Mouse (Mus musculus) midbrain, embryonic 13.5 days (tissue): Measurements from ENCODE around the gene Arhgef17. TPM values are rescaled to one million over a fixed set of nuclear protein-coding genes. Genes with fewer than 3 reads are reported as not detected.

Experiments
- ATAC-seq: fragments of 200-750 bp; cut with Nextera tagmentation; 2 replicates; pipeline ENCODE4 v1.8.0; 2017; ENCODE audit warnings: mild to moderate bottlenecking, moderate TSS enrichment, moderate library complexity
- H3K27ac ChIP-seq: fragments of 300-500 bp; sonication (generic); 2 replicates; pipeline ENCODE4 v1.5.1; 2015; ENCODE audit warnings: inconsistent platforms, mild to moderate bottlenecking, moderate library complexity
- H3K27me3 ChIP-seq: fragments of 300-500 bp; sonication (generic); 2 replicates; pipeline ENCODE4 v1.6.1; 2015; ENCODE audit warnings: mild to moderate bottlenecking, inconsistent platforms
- H3K36me3 ChIP-seq: fragments of 300-500 bp; sonication (generic); 2 replicates; pipeline ENCODE4 v1.6.1; 2015; ENCODE audit warnings: mild to moderate bottlenecking, inconsistent platforms
- H3K4me1 ChIP-seq: fragments of 300-500 bp; sonication (generic); replicated peaks from 2 replicates; pipeline ENCODE4 v1.6.1; 2015; ENCODE audit warnings: inconsistent platforms
- H3K4me2 ChIP-seq: fragments of 300-500 bp; sonication (generic); replicated peaks from 2 replicates; pipeline ENCODE4 v1.6.1; 2015; ENCODE audit warnings: moderate library complexity, mild to moderate bottlenecking, inconsistent platforms
- H3K4me3 ChIP-seq: fragments of 300-500 bp; sonication (generic); replicated peaks from 2 replicates; pipeline ENCODE4 v1.5.1; 2015; ENCODE audit warnings: mild to moderate bottlenecking, inconsistent platforms
- H3K9ac ChIP-seq: fragments of 300-500 bp; sonication (generic); replicated peaks from 2 replicates; pipeline ENCODE4 v1.6.1; 2015; ENCODE audit warnings: mild to moderate bottlenecking, inconsistent platforms
- H3K9me3 ChIP-seq: fragments of 300-500 bp; sonication (generic); 2 replicates; pipeline ENCODE4 v1.6.1; 2016; ENCODE audit warnings: mild to moderate bottlenecking, inconsistent platforms
- WGBS: fragments of 180-500 bp; shearing (Covaris S2); methylation state at CpG from one replicate; pipeline ENCODE4 v1.1.7; 2015; 5-methylcytosine and 5-hydroxymethylcytosine counted together
- polyA plus RNA-seq: library from polyadenylated mRNA; unstranded; fragments of >200 nt; fragmentation: Nextera tagmentation; extraction: Ambion mirVana; gene quantifications from 2 replicates; pipeline ENCODE4 v1.2.1, GENCODE M21; 2015

The Arhgef17 gene
- polyA plus RNA-seq, 1 experiment from 2014 or later: 5.9 TPM

DNA sequence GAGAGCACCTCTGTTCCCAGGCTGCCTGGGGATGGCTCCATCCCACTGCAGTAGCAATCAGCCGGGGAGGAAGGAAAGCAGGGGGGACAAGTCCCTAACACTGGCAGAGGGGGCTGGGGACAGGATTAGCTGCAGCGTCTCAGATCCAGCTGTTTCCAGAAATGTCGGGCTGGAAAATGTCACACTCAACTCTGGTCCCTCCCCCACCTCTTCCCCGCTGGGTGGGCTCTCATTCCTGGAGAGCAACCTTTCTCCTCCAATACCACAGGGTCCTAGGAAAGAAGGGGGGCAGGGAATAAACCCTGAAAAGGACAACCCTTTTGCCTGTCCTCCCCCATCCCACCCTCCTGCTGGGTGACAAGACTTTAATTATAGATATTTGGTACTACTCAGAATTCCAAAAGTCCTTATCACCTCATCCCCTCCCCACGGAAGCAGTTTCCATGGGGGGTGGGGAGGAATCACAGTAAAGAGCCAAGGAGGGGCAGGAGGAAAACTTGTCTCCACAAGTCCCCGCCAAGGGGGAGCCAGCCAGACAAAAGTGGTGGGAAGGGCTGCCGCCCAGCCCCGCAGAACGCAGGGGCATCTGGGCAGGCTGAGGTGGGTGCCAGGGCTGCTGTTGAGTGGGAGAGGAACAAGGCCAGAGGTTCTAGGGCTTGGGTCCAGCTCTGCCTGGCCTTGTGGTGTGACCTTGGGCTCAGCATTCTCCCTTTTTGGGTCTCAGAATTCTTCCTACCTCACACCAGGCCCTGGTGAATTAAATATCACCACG, 7.0 kb downstream of the Arhgef17 start:
- Histone ChIP-seq H3K9me3 (no peaks in the 10 kb centered on the region), H3K27me3 (peaks cover 17% of the 10 kb centered on the region), H3K36me3 (no peaks in the 10 kb centered on the region), H3K4me1 (peaks cover 62% of the 10 kb centered on the region), H3K27ac (no peak overlapping the region), H3K9ac (no peak overlapping the region), H3K4me3 (no peak overlapping the region; the same call in 1 of the 2 replicates), H3K4me2 (peak overlapping the region; percentile 18)
- WGBS: 25% methylated on average over 10 of the region's 10 CpGs
- ATAC-seq: no peak

DNA sequence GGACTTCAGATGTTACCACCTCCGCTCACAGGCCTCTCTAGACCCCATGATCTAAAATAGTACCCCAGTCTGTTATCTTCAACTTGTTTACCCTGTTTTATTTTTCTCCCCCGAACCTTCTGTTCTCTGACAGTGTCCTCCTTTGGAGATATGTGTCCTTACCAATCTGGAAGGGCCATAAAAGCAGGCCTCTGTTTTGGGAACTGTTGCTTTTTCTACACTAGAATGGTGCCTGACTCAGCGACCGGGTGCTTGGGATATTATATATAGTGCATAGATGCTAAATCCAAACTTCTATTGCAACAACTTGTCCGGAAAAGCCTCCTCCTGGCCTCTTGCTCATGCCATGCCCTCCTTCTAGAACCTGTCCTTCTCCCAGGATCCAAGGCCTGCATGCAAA, 7.7 kb downstream of the Arhgef17 start:
- WGBS: 88% methylated on average over 5 of the region's 5 CpGs

DNA sequence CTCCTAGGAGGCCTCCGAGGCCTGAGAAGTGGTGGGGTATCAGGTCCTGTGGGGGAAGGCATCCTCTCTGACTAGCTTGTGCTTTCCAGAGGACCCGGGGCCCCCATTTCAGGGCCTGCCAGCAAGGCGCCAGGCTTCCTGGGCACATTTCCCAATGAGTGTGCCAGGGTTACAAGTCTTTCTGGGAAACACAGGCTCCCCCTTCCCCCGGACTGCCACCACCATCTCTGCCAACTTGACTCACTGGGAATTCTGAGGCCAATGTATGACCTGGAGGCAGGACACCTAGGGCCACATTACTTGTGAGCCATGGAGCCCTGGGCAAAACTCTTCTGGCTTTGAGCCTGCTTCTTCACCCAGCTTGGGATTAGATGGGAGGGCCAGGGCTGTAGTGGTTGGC, 9.0 kb downstream of the Arhgef17 start:
- H3K9me3 ChIP-seq: no peaks in the 10 kb centered on the region
- H3K4me1 ChIP-seq: peaks cover 61% of the 10 kb centered on the region
- 86% methylated on average over 4 of the region's 4 CpGs for WGBS
- H3K4me2 ChIP-seq: no peak overlapping the region
- H3K4me3 ChIP-seq: no peak overlapping the region
- H3K36me3 ChIP-seq: no peaks in the 10 kb centered on the region
- no peaks in the 10 kb centered on the region for H3K27me3 ChIP-seq
- no peak for ATAC-seq
- no peak overlapping the region for H3K9ac ChIP-seq
- H3K27ac ChIP-seq: no peak overlapping the region

More for the DNA sequence above, 7.7 kb downstream of the Arhgef17 start:
- Histone ChIP-seq H3K4me3 (no peak overlapping the region), H3K4me1 (peaks cover 64% of the 10 kb centered on the region), H3K4me2 (peak overlapping the region; percentile 18; the same call in 1 of the 2 replicates), H3K36me3 (no peaks in the 10 kb centered on the region), H3K9me3 (no peaks in the 10 kb centered on the region), H3K9ac (no peak overlapping the region), H3K27me3 (peaks cover 11% of the 10 kb centered on the region), H3K27ac (no peak overlapping the region)
- ATAC-seq: no peak

DNA sequence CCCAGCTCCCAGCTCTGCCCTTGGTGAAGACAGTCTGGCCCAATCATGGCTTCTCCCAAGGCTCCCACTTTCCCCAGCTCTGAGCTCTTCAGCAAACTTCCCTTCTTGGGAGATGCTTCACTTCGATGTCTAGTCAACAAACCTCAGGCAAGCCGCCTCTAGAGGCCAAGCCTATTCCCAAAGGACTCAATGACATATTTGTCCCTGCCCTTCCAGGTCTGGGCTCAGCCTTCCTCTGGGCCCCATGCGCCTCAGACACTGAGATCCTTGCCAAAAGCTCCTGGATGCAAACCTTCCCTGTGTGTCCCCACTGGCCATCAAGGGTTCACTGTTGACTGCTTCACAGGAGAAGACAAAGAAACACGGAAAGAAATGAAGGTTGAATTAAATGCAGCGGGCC, 10.6 kb downstream of the Arhgef17 start:
- Histone ChIP-seq H3K27me3 (no peaks in the 10 kb centered on the region), H3K9me3 (no peaks in the 10 kb centered on the region), H3K9ac (no peak overlapping the region), H3K4me2 (no peak overlapping the region), H3K36me3 (no peaks in the 10 kb centered on the region), H3K27ac (no peak overlapping the region), H3K4me3 (no peak overlapping the region), H3K4me1 (peaks cover 49% of the 10 kb centered on the region)
- ATAC-seq: no peak
- 92% methylated on average over 5 of the region's 5 CpGs for WGBS

DNA sequence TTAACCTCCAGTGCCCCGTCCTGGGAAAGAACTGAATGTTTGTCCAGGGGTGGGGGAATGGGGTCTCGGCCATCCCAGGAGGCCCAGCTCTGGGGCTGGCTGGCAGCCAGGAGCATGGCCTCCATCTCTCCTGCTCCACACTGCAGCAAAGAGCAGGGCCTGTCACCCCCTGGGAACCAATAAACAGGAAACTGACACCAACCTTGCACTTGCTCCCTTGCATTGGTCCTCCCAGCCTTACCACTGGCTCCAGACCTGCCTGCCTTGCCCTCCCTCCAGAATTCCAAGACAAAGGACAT, 12.1 kb downstream of the Arhgef17 start:
- no peaks in the 10 kb centered on the region for H3K9me3 ChIP-seq
- no peak overlapping the region for H3K27ac ChIP-seq
- H3K4me1 ChIP-seq: peaks cover 33% of the 10 kb centered on the region
- no peaks in the 10 kb centered on the region for H3K36me3 ChIP-seq
- H3K4me3 ChIP-seq: no peak overlapping the region
- ATAC-seq: no peak
- WGBS: 21% methylated on average over 2 of the region's 2 CpGs
- no peak overlapping the region for H3K4me2 ChIP-seq
- no peaks in the 10 kb centered on the region for H3K27me3 ChIP-seq
- H3K9ac ChIP-seq: no peak overlapping the region

DNA sequence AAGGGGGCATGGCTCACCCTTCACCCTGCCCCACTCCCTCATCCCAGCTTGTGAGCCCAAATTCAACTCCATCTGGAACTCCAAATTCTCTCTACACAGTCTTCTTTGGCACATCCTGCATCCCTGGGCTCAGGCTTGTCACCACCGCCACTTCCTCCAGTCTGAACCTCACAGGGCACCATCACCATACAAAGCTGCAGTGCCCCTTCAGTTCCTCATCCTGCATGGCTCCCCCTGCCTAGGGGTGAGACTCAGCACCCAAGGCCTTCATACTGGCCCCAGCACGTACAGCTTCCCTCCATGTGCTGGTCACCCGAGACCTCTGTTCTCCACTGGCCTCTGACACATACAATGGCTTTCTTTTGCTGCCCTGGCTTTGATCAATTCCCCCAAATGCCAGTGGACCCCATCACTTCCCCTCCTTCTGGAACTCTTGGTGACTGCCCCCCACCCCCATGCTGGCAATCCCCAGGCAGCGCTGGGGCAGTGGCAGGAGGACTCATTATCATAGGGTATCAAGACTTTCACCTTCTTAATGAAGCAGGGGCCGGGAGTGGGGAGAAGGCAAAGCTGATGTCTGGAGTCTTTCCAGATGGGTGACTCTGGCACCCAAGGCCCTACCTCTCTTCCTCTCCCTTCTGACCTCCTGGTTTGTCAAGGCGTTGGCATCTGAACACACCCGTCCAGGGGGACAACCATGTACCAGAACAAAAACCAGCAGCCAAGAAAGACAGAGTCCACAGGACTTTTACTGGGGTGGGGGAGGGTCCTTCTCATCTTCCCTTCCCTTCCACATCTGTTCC, 12.7 kb downstream of the Arhgef17 start:
- WGBS: 59% methylated on average over 7 of the region's 7 CpGs
- H3K4me2 ChIP-seq: no peak overlapping the region
- ATAC-seq: no peak
- H3K4me3 ChIP-seq: no peak overlapping the region
- no peak overlapping the region for H3K9ac ChIP-seq
- H3K36me3 ChIP-seq: no peaks in the 10 kb centered on the region
- H3K4me1 ChIP-seq: peaks cover 28% of the 10 kb centered on the region
- H3K27ac ChIP-seq: no peak overlapping the region
- no peaks in the 10 kb centered on the region for H3K9me3 ChIP-seq
- no peaks in the 10 kb centered on the region for H3K27me3 ChIP-seq

DNA sequence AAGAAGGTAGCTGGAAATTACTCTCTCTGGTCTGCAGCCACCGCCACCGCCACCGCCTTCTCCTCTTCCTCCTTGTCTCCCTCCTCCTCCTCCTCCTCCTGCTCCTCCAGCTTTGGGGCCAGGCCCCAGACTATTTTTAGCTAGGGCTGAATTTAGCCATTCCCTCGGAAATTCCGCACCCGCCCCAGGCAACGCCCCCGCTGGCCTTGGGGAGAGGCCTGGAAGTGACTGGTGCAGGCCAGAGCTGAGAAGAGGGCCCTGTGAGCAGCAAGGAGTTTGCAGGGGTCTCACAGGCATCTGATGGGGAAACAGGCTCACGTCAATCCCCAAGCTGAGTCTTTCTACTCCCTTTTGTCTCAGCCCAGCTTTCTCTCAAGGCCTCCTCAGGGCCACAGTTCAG, 13.7 kb downstream of the Arhgef17 start:
- no peak overlapping the region for H3K4me3 ChIP-seq
- H3K4me1 ChIP-seq: peaks cover 26% of the 10 kb centered on the region
- 72% methylated on average over 9 of the region's 9 CpGs for WGBS
- H3K27me3 ChIP-seq: no peaks in the 10 kb centered on the region
- ATAC-seq: no peak
- H3K27ac ChIP-seq: no peak overlapping the region
- H3K9ac ChIP-seq: 0 out of 2 replicates have a peak overlapping the region, but pooled peaks have one; percentile 14
- H3K36me3 ChIP-seq: no peaks in the 10 kb centered on the region
- no peak overlapping the region for H3K4me2 ChIP-seq
- no peaks in the 10 kb centered on the region for H3K9me3 ChIP-seq

DNA sequence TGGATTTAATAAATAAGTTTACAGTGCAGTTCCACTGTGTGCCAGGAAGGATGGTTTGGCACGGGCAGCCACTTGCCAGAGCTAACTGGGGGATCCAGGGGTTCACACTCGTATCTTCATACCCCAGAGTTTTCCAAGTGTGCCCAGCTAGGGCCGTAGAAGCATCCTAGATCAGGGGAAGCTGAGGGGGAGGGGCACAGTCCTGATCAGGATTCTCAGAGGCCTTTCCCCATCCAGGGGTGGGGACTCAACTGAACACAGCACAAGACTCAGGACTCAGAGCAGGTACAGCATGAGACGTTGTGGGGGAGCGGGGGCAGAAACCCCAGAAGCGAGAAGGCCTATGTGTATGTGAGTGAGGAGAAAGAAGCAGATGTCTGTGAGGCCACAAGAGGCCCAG, 14.2 kb downstream of the Arhgef17 start:
- no peaks in the 10 kb centered on the region for H3K36me3 ChIP-seq
- peaks cover 26% of the 10 kb centered on the region for H3K4me1 ChIP-seq
- H3K4me2 ChIP-seq: no peak overlapping the region
- H3K27me3 ChIP-seq: no peaks in the 10 kb centered on the region
- H3K9me3 ChIP-seq: no peaks in the 10 kb centered on the region
- 0 out of 2 replicates have a peak overlapping the region, but pooled peaks have one; percentile 14 for H3K9ac ChIP-seq
- no peak overlapping the region for H3K27ac ChIP-seq
- ATAC-seq: no peak
- no peak overlapping the region for H3K4me3 ChIP-seq
- WGBS: 83% methylated on average over 6 of the region's 6 CpGs

DNA sequence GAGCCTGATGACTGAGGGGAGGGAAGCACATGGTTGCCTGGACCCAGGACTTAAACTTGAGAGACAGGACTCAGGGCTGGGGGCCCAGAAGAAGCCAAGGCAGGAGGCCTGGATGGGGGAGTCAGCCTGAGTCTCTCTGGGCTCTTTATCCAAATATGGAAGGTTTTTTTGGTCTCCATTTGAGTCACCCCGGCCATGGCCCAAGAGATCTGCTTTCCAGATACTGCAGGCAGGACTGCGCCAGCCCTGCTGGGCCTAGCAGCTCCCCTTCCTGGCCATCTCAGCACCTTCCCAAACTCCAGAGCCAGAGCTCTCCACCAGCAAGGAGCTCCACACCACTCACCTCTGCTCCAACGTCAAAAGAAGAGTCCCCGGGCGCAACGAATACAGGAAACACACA, 15.4 kb downstream of the Arhgef17 start:
- H3K4me2 ChIP-seq: no peak overlapping the region
- H3K27me3 ChIP-seq: no peaks in the 10 kb centered on the region
- H3K4me3 ChIP-seq: no peak overlapping the region
- no peak for ATAC-seq
- no peak overlapping the region for H3K27ac ChIP-seq
- H3K4me1 ChIP-seq: peaks cover 33% of the 10 kb centered on the region
- H3K9me3 ChIP-seq: no peaks in the 10 kb centered on the region
- H3K36me3 ChIP-seq: no peaks in the 10 kb centered on the region
- 94% methylated on average over 6 of the region's 6 CpGs for WGBS
- H3K9ac ChIP-seq: no peak overlapping the region; the same call in 1 of the 2 replicates

DNA sequence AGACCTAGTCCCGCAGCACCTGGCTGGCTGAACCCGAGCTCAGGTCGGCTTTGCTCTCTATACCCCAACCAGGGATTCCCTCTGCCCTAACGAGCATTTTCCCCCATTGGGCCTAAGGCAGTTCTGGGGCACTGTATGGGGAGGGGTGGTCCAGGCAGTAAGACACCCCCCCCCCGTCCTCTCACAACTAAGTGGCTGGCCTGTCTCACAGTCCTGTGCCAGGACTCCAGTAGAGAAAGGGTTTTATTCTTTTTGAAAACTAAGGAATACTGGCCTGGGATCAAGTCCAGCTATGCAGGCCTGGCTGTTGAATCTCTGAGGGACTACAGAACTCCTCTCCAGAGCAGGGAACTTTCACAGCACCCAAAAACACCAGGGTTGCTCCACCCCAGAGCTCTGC, 16.7 kb downstream of the Arhgef17 start:
- no peak overlapping the region for H3K4me2 ChIP-seq
- no peak overlapping the region for H3K9ac ChIP-seq
- no peak overlapping the region for H3K27ac ChIP-seq
- H3K27me3 ChIP-seq: no peaks in the 10 kb centered on the region
- 79% methylated on average over 5 of the region's 5 CpGs for WGBS
- ATAC-seq: no peak
- H3K4me3 ChIP-seq: no peak overlapping the region
- peaks cover 42% of the 10 kb centered on the region for H3K4me1 ChIP-seq
- no peaks in the 10 kb centered on the region for H3K36me3 ChIP-seq
- no peaks in the 10 kb centered on the region for H3K9me3 ChIP-seq

DNA sequence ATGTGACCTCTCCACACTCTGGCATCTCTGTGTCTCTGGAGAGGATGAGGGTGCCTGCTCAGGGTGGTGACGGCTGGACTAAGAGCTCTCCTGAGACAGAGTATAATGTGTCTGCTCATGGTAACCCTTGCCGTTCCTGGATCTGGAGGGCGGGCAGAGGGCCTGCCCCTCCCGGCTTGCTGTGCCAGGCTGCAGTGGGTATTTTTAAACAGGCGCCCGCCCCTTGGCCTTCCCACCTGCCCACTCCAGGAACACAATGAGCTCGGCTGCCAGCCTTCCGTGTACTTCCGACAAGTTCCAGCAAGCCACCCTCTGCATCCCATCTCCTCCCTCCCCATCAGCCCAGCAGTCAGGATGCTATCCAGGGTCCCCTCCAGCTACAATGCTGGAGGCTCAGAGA, 20.1 kb downstream of the Arhgef17 start:
- ATAC-seq: no peak
- Histone ChIP-seq H3K4me3 (no peak overlapping the region), H3K36me3 (no peaks in the 10 kb centered on the region), H3K9ac (peak overlapping the region; percentile 36; the same call in 1 of the 2 replicates), H3K27me3 (no peaks in the 10 kb centered on the region), H3K9me3 (no peaks in the 10 kb centered on the region), H3K4me1 (peaks cover 24% of the 10 kb centered on the region), H3K4me2 (no peak overlapping the region), H3K27ac (0 out of 2 replicates have a peak overlapping the region, but pooled peaks have one; percentile 42)
- WGBS: 44% methylated on average over 9 of the region's 9 CpGs

DNA sequence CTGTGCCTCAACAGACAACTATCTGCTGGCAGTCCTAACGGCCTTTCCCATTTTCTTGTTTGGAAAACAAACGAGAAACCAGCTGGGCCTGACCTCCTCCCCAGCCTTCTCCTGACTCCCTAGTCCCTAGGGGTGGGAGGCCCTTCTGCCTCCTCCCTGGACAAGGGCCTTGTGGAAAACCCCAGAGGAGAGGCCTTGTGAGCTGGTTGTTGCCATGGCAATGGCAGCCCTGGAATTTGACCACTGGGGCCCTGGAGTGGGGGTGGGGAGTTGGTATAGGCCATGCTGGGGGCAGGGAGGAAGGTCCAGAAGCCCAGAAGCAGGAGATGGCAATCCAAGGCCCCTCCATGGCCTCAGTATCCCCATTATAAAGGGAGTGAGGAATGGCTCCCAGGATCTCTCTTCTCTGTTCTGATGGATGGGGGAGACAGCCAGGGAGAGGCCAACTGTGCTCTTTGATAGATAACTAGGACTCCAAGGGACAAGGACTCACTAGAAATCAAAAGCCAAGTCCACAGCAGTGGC, 20.6 kb downstream of the Arhgef17 start:
- H3K4me1 ChIP-seq: peaks cover 24% of the 10 kb centered on the region
- no peaks in the 10 kb centered on the region for H3K36me3 ChIP-seq
- H3K9me3 ChIP-seq: no peaks in the 10 kb centered on the region
- H3K27ac ChIP-seq: peak overlapping the region; percentile 42; the same call in 1 of the 2 replicates
- peak overlapping the region; percentile 36; the same call in 1 of the 2 replicates for H3K9ac ChIP-seq
- H3K4me3 ChIP-seq: no peak overlapping the region
- 8% methylated on average over 2 of the region's 2 CpGs for WGBS
- no peaks in the 10 kb centered on the region for H3K27me3 ChIP-seq
- no peak overlapping the region for H3K4me2 ChIP-seq
- no peak for ATAC-seq
